ENCODE assay signal across 17 mouse cellular contexts in the genomic region with DNA sequence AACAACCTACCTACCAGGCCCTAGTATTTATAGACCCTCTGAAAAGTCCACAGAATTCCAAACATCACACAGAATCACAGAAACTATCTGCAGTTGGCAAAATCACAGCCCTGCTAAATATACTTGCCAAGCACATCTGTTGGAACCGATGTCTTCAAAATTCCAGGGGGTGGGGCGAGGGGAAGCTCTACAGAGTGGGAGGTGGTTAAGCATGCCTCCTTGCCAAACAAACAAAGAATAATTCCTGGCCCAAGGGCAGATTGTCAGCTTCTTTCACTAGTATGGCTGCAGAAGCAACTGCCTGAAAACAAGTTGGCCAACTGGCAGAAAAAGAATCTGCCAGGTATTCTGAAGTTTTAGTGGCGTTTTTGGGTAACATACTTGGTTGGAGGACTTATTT. TPM values are rescaled to one million over a fixed set of nuclear protein-coding genes. Genes with fewer than 3 reads are reported as not detected.
DNase-seq lines count a peak whose midpoint lies in the region; ATAC-seq lines count a peak whose summit lies in the region.
"Had no signal": no experiment of that assay in that cellular context is flagged by ENCODE, and none has a peak within 500 bp of the region (broad histone marks: within the 10 kb centered on the region; RNA-seq: fewer than 3 reads in every experiment).

No protein-coding gene starts in this region.

- no peaks in the 10 kb centered on the region for H3K27me3 ChIP-seq in embryonic facial prominence, embryonic 14.5 days (replicated peaks; ENCODE audit: control insufficient read depth, insufficient read depth, low read length)
- no peaks in the 10 kb centered on the region for H3K27me3 ChIP-seq in embryonic facial prominence, embryonic 10.5 days (replicated peaks; ENCODE audit: low read depth, poor library complexity, severe bottlenecking)
- H3K27me3 ChIP-seq: Patski had no signal

- peak; percentile 73 for DNase-seq in embryonic facial prominence, embryonic 14.5 days (ENCODE audit: low spot score)
- DNase-seq in embryonic facial prominence, embryonic 10.5 days (ENCODE audit: low spot score) = no peak
- peak; percentile 48 for DNase-seq in 3T3-L1 (ENCODE audit: low read depth, low spot score)
- peak; percentile 53 for DNase-seq in gastrocnemius, postnatal 25 days
- DNase-seq in kidney, postnatal 36 days = peak; percentile 55 to 59
- no peak for DNase-seq in layer of hippocampus, adult 9-10 months (ENCODE audit: low spot score)
- no peak for DNase-seq in B cell, adult 2 months
- DNase-seq in layer of hippocampus, postnatal 36 days = no peak
- DNase-seq: cerebellum, postnatal 25 days; midbrain, embryonic 14.5 days; thymus, adult 18-20 months had no signal

- 38% methylated on average over 3 of the region's 3 CpGs for WGBS in embryonic facial prominence, embryonic 14.5 days
- WGBS in embryonic facial prominence, embryonic 10.5 days = 62% methylated on average over 3 of the region's 3 CpGs

- no peak overlapping the region for H3K4me2 ChIP-seq in embryonic facial prominence, embryonic 14.5 days (ENCODE audit: low read depth, low read length)

- H3K4me3 ChIP-seq in embryonic facial prominence, embryonic 14.5 days (ENCODE audit: low read depth, low read length) = no peak overlapping the region
- no peak overlapping the region for H3K4me3 ChIP-seq in embryonic facial prominence, embryonic 10.5 days

- H3K4me1 ChIP-seq in embryonic facial prominence, embryonic 14.5 days (ENCODE audit: control insufficient read depth, insufficient read depth, low read length) = no peaks in the 10 kb centered on the region
- no peaks in the 10 kb centered on the region for H3K4me1 ChIP-seq in embryonic facial prominence, embryonic 10.5 days

- H3K36me3 ChIP-seq in embryonic facial prominence, embryonic 14.5 days (ENCODE audit: control insufficient read depth, insufficient read depth, low read length) = no peaks in the 10 kb centered on the region
- H3K36me3 ChIP-seq in embryonic facial prominence, embryonic 10.5 days (replicated peaks) = no peaks in the 10 kb centered on the region

- no peak overlapping the region for H3K27ac ChIP-seq in embryonic facial prominence, embryonic 14.5 days (replicated peaks; ENCODE audit: low read depth, low read length)
- no peak overlapping the region for H3K27ac ChIP-seq in embryonic facial prominence, embryonic 10.5 days (replicated peaks)
- H3K27ac ChIP-seq: hindbrain, postnatal 0 days; liver, embryonic 14.5 days had no signal

- no peak overlapping the region for H3K9ac ChIP-seq in embryonic facial prominence, embryonic 14.5 days (ENCODE audit: low read depth, low read length)
- H3K9ac ChIP-seq: liver, embryonic 14.5 days had no signal

- no peak for ATAC-seq in embryonic facial prominence, embryonic 14.5 days (ENCODE audit: low read depth)
- ATAC-seq: hindbrain, postnatal 0 days; Patski had no signal

- no peaks in the 10 kb centered on the region for H3K9me3 ChIP-seq in embryonic facial prominence, embryonic 14.5 days (ENCODE audit: control insufficient read depth, low read length)
- no peaks in the 10 kb centered on the region for H3K9me3 ChIP-seq in embryonic facial prominence, embryonic 10.5 days

RNA-seq across cellular contexts. Expression of a gene that starts 9.7 kb away (rescaled TPM):
- 0.29 and 0.48 TPM in 2 replicates for polyA plus RNA-seq in embryonic facial prominence, embryonic 14.5 days (2014; fragmentation: Nextera tagmentation; extraction: Ambion mirVana)
- not detected in 2 replicates for polyA plus RNA-seq in embryonic facial prominence, embryonic 10.5 days (2016; fragmentation: Nextera tagmentation; extraction: Ambion mirVana)
- not detected for total RNA-seq in gastrocnemius, postnatal 25 days (2021)
- total RNA-seq in layer of hippocampus, postnatal 36 days (2021) = not detected
- total RNA-seq: neutrophil, adult 5-6 weeks had no signal
- polyA plus RNA-seq: hindbrain, postnatal 0 days; liver, embryonic 14.5 days; midbrain, embryonic 14.5 days; Patski; small intestine, adult 2 months had no signal

RNA-seq across cellular contexts. Expression of a gene that starts 24.4 kb away (rescaled TPM):
- not detected in 2 replicates for polyA plus RNA-seq in embryonic facial prominence, embryonic 14.5 days (2014; fragmentation: Nextera tagmentation; extraction: Ambion mirVana)
- not detected in 2 replicates for polyA plus RNA-seq in embryonic facial prominence, embryonic 10.5 days (2016; fragmentation: Nextera tagmentation; extraction: Ambion mirVana)
- not detected for total RNA-seq in gastrocnemius, postnatal 25 days (2021)
- not detected for total RNA-seq in layer of hippocampus, postnatal 36 days (2021)
- total RNA-seq: hindbrain, postnatal 0 days; neutrophil, adult 5-6 weeks had no signal
- polyA plus RNA-seq: C2C12; hindbrain, postnatal 0 days; liver, embryonic 14.5 days; midbrain, embryonic 14.5 days; Patski; small intestine, adult 2 months had no signal

RNA-seq across cellular contexts. Expression of a gene that starts 32.7 kb away (rescaled TPM):
- polyA plus RNA-seq in embryonic facial prominence, embryonic 14.5 days (2014; fragmentation: Nextera tagmentation; extraction: Ambion mirVana) = not detected in 2 replicates
- not detected in 2 replicates for polyA plus RNA-seq in embryonic facial prominence, embryonic 10.5 days (2016; fragmentation: Nextera tagmentation; extraction: Ambion mirVana)
- not detected for total RNA-seq in gastrocnemius, postnatal 25 days (2021)
- total RNA-seq in layer of hippocampus, postnatal 36 days (2021) = not detected
- total RNA-seq: hindbrain, postnatal 0 days; neutrophil, adult 5-6 weeks had no signal
- polyA plus RNA-seq: C2C12; hindbrain, postnatal 0 days; liver, embryonic 14.5 days; midbrain, embryonic 14.5 days; Patski; small intestine, adult 2 months had no signal

RNA-seq across cellular contexts. Expression of a gene that starts 40.2 kb away (rescaled TPM):
- 0.49 TPM in 1 of 2 replicates, not detected in the other for polyA plus RNA-seq in embryonic facial prominence, embryonic 14.5 days (2014; fragmentation: Nextera tagmentation; extraction: Ambion mirVana)
- not detected in 2 replicates for polyA plus RNA-seq in embryonic facial prominence, embryonic 10.5 days (2016; fragmentation: Nextera tagmentation; extraction: Ambion mirVana)
- total RNA-seq in gastrocnemius, postnatal 25 days (2021) = not detected
- not detected for total RNA-seq in layer of hippocampus, postnatal 36 days (2021)
- total RNA-seq: hindbrain, postnatal 0 days had no signal
- polyA plus RNA-seq: C2C12; Patski; small intestine, adult 2 months had no signal

RNA-seq across cellular contexts. Expression of a gene that starts 57.0 kb away (rescaled TPM):
- polyA plus RNA-seq in embryonic facial prominence, embryonic 14.5 days (2014; fragmentation: Nextera tagmentation; extraction: Ambion mirVana) = not detected in 2 replicates
- not detected in 2 replicates for polyA plus RNA-seq in embryonic facial prominence, embryonic 10.5 days (2016; fragmentation: Nextera tagmentation; extraction: Ambion mirVana)
- not detected for total RNA-seq in gastrocnemius, postnatal 25 days (2021)
- total RNA-seq in layer of hippocampus, postnatal 36 days (2021) = not detected
- total RNA-seq: hindbrain, postnatal 0 days; neutrophil, adult 5-6 weeks had no signal
- polyA plus RNA-seq: C2C12; liver, embryonic 14.5 days; midbrain, embryonic 14.5 days; Patski; small intestine, adult 2 months had no signal

Comparison
In these comparisons a context has a peak if more than half of its experiments do, and no peak if none do; other contexts are left out.
1. DNase-seq: peak in embryonic facial prominence, embryonic 14.5 days (single experiment), 3T3-L1 (single experiment), gastrocnemius, postnatal 25 days (single experiment) and kidney, postnatal 36 days (2 of 2); none in embryonic facial prominence, embryonic 10.5 days (single experiment), layer of hippocampus, adult 9-10 months (single experiment), B cell, adult 2 months (0 of 2) and layer of hippocampus, postnatal 36 days (0 of 2).